Mouse (Mus musculus) megakaryocyte, embryonic 14.5 days (primary cell): ENCODE data around the gene Atp9a.

Experiments used
- FLI1 ChIP-seq: IDR thresholded peaks from 2 replicates; pipeline ENCODE4 v1.6.1; 2012; ENCODE audit warnings: low read length, inconsistent platforms, mixed read lengths
- GATA1 ChIP-seq: IDR thresholded peaks from 3 replicates; pipeline ENCODE4 v1.6.1; 2012; ENCODE audit warnings: mixed read lengths, low read length, inconsistent platforms, borderline replicate concordance

DNA sequence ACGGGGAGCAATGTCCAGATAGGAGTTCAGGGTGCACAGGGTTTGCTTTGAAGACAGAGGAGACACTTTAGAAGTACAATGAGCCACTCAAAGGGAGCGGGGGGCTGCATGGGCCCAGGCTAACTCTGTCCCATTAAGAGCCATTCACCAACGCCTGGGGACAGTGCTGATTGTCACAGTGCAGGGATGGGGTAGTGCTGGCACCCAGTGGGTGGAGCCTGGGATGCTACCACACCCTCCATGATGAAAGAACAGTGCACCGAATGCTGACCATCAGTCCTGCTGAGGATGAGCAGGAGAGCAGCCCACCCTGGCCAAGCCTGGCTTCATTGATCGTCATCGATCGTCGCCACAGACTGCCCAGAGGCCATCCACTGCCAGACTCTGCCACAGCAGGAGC lies 11.0 kb downstream of the Atp9a start:
- TF ChIP-seq GATA1 (no peak), FLI1 (no peak)
